Mouse (Mus musculus) ovary, adult 18-20 months (tissue): Measurements from ENCODE around the gene Cct4.

ENCODE experiments used
- DNase-seq: peaks from one replicate; pipeline ENCODE4 v3.0.0; 2022; ENCODE audit warnings: low spot score, mixed read lengths

The Cct4 gene

GRCm38 (mm10) chr11:22990393-22991126 is at the start of gene Cct4:
Gene Cct4, plus strand, starts transcription at chr11:22990519.
- DNase-seq: peak; percentile 92

DNA sequence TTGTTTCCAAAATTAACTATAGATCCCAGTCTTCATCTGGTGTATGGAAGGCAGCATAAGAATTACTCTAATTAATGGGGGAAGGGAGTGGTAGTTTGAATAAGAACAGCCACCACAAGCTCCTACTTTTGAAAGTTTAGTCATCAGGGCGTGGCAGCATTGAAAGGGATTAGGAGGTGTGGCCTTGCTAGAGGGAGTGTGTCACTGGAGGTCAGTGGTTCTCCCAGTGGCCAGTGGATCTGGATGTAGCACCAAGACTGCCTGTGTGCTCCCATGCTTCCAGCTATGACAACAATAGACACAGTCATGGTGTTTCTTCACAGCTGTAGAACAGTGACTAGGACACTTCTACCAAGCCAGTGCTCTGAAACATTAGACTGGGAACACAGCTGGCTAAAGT is 41.2 kb upstream of the Cct4 start:
- DNase-seq: no peak

- DNase-seq: no peak
Measured at GRCm38 (mm10) chr11:22950131-22950530, 40.2 kb upstream of the Cct4 start.

DNA sequence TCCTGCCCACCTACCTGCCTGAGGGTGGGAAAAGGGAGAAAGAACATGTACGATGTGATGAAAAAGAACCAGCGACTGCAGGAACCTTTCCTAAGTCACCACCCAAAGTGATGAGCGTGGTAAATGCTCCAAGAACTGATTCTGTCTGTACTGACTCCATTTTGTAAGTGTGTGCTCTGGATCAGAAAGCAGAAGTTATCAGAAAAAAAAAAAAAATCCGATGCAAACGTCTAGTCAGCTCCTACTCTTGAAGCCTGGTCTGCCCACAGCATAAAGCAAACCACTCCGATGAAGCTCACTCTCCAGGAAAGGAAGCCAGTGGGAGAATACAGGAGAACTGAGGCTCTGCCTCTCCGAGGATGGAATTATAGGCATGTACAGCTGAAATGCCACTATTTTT is 37.7 kb upstream of the Cct4 start:
- DNase-seq: no peak

DNA sequence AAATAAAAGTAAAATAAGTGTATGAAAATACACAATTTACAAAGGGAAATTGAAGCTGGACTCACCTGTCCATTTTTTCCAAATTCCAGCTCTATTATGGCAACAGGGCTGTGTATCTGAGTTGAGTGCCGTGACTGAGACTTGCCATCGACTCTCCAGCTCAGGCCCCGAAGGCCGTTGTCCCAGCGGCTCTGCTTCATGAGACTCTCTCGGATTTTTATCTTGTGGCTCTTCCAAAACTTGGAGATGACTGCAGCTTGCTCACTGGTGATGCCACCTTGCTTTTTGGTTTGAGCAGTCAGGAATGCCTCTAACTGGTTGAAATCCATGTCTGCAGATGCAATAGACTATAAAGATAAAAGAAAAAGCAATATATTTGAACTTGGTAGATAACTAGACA is 34.0 kb upstream of the Cct4 start:
- no peak for DNase-seq

DNA sequence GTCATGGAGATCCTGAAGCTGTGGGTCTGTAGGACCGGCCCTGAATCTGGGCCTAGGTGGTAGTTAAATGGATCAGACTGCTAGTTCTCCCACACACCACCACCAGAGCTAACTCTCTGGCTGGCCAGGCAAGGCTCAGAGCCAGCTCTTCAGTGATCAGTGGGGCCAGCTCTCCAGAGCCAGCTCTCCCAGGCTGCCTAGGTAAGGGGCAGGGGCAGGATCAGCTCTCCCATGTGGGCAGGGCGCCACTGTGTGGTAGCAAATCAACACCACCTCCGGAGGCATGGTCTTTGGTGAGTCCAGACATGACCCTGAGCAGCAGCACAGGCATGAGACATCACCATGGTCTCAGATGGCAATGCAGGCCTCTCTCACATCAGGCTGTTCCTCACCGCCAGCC is 33.5 kb upstream of the Cct4 start:
- DNase-seq: peak; percentile 59

- no peak for DNase-seq
Measured at GRCm38 (mm10) chr11:22957791-22958374, 32.4 kb upstream of the Cct4 start.

DNA sequence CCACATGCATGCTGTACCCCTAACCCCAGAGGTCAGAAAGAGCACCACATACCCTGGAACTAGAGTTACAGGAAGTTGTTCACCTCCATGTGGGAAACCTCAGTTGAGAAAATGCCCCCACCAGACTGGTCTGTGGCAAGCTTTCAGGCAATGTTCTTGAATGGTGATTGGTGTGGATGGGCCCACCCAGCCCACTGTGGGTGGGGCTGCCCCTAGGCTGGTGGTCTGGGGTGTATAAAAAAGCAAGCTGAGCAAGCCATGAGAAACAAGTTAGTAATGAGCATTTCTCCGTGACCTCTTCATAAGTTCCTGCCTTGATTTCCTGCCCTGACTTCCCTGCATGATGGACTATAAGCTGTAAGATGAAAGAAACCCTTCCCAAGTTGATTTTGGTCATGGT is 28.2 kb upstream of the Cct4 start:
- no peak for DNase-seq

- DNase-seq: no peak
Measured at GRCm38 (mm10) chr11:22964401-22964800, 25.9 kb upstream of the Cct4 start.

DNA sequence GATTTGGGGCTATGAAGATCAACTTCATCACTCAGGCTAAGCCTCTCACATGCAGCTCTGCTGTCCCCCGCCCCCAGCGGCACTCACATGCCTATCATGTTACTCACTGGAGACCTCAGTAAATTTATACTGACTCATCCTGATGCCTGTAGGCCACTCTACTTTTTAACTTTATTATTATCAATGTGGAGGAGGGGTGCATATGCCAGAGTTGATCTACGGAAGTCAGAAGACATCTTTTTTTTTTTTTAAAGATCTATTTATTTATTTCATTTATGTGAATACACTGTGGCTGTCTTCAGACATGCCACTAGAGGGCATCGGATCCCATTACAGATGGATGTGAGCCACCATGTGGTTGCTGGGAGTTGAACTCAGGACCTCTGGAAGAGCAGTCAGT is 24.8 kb upstream of the Cct4 start:
- no peak for DNase-seq

GRCm38 (mm10) chr11:22969486-22969885 is 20.8 kb upstream of the Cct4 start:
- DNase-seq: no peak

GRCm38 (mm10) chr11:22970546-22970945 is 19.8 kb upstream of the Cct4 start:
- DNase-seq: no peak

GRCm38 (mm10) chr11:22971835-22972709 is 18.2 kb upstream of the Cct4 start, which contains the start of gene Zrsr1:
Gene Zrsr1, plus strand, starts transcription at chr11:22972005.
- peak; percentile 70 for DNase-seq

DNA sequence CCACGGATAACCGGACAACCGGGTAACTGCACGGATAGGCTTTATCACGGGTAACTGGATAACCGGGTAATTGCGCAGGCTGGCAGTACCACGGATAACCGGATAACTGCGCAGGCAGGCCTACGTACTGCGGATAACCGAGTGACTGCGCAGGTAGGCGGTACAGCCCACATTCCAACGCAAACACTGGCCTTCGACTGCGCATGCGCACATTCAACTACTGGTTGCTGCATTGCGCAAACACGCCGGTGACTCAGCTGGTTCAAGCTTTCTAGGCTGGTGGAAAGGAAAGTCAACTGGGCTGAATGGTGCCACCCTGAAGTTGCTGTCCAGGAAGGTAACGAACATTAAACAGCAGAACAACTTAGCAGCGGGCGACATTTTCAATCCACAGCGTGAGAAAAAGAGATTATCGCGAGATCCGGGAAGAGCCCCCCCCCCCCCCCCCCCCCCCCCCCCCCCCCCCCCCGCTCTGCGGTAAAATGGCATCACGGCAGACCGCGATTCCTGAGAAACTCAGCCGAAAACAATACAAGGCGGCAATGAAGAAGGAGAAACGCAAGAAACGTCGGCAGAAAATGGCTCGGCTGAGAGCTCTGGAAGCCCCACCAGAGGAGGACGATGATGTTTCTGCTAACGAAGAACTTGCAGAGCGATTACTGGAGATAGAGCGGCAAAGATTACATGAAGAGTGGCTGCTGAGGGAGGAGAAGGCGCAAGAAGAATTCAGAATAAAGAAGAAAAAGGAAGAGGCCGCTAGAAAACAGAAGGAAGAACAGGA is 17.4 kb upstream of the Cct4 start:
- DNase-seq: peak; percentile 75

DNA sequence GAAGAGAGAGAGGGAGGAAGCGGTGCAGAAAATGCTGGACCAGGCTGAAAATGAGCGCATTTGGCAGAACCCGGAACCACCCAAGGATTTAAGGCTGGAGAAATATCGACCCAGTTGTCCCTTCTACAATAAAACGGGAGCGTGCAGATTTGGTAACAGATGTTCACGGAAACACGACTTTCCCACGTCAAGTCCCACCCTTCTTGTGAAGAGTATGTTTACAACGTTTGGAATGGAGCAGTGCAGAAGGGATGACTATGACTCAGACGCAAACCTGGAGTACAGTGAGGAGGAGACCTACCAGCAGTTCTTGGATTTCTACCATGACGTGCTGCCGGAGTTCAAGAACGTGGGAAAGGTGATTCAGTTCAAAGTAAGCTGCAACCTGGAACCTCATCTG is 16.7 kb upstream of the Cct4 start:
- no peak for DNase-seq

GRCm38 (mm10) chr11:22978215-22978614 is 12.1 kb upstream of the Cct4 start:
- DNase-seq: no peak

GRCm38 (mm10) chr11:22978711-22979110 is 11.6 kb upstream of the Cct4 start:
- DNase-seq: no peak

GRCm38 (mm10) chr11:22979221-22979620 is 11.1 kb upstream of the Cct4 start:
- no peak for DNase-seq

- no peak for DNase-seq
Measured at GRCm38 (mm10) chr11:22981041-22981440, 9.3 kb upstream of the Cct4 start.

DNA sequence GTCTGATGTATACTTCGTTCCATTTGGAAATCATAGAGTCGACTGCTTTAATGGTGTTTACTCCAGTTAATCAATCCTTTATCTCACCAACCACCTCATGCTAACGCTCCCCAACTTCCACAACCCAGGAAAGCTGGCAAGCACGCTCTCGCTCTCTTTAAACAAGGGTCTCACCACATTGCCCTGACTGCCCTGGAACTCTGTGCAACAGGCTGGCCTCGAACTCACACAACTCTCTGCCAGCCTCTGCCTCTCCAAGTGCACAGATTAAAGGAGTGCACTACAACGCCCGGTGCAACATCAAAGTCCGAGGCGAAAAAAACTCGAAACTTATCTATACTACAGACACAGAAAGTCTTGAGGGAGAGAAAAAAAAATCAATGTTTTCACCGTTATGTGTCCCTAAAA is 8.8 kb upstream of the Cct4 start:
- no peak for DNase-seq

DNA sequence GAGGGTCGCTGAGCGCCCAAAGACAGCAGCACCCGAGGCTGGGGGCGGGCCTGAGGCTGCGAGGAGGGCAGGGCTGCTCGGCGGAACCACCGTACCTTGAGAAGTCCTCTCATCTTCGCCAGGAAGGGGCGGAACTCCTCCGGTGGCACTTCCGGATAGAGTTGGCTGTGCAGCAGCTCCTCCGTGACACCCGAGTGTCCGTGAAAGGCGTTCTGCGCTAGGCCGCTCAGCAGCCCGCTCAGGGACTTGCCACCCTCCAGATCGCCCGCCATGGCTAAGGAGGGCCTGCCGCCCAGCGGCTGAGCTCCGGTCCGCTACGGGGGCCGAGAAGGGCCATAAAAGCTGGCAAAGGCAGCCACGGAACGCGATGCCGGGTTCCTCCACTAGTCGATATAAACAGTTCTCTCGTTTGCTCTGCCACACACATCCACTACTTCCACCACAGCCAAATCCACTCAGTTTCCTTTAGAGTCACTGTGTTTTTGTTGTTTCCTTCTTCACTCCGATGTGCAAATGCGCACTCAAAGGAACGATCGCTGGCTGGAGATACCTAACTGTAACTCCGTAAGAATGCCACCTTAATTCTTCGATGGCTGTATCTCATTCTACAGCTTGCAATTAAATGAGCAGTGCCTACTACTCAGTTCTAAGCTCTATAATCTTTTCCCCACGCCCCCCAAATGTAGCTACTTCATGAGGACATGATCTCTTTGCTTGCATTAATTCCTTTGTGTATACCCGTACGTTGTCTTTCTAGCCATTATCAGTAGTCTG is 8.1 kb upstream of the Cct4 start, which contains the start of the genes Gm28048 and Commd1:
Gm28048 (minus strand) TSS at position 107 of the 774 bp plus-strand sequence.
Commd1 (minus strand) TSS at position 399 of the 774 bp plus-strand sequence.
- peak; percentile 92 for DNase-seq
